Mouse (Mus musculus) olfactory bulb, adult 2 months (tissue): ENCODE measurements around the gene Rnasel.

Experiments
- CTCF ChIP-seq: fragments of 200-500 bp; IDR thresholded peaks from 2 replicates; pipeline ENCODE4 v1.5.1; 2012; ENCODE audit warnings: low read depth, mild to moderate bottlenecking, low read length, moderate library complexity; ENCODE audit not compliant: insufficient read depth
- POLR2A ChIP-seq: fragments of 200-500 bp; IDR thresholded peaks from 2 replicates; pipeline ENCODE4 v1.6.1; 2012; ENCODE audit warnings: mild to moderate bottlenecking, low read depth, low read length, moderate library complexity; ENCODE audit not compliant: insufficient read depth

GRCm38 (mm10) chr1:153734866-153735265 lies 14.4 kb upstream of the Rnasel start:
- TF ChIP-seq POLR2A (no peak), CTCF (no peak)
